Mouse (Mus musculus) heart, postnatal 10 days (tissue): Measurements from ENCODE around the gene Dlk2. TPM values are rescaled to one million over a fixed set of nuclear protein-coding genes. Genes with fewer than 3 reads are reported as not detected.

ENCODE experiments used
- DNase-seq, 2 experiments: peaks; one replicate each; pipeline ENCODE4 v3.0.0; 2021
- intact Hi-C: fragments of 180-260 bp; cut with DNase I; formaldehyde crosslinking; loops from one replicate; pipeline ENCODE4 v1.15.1; 2025
- total RNA-seq, 2 experiments: library from RNA; stranded (reverse); gene quantifications; 2 replicates each; pipeline ENCODE4 v1.2.3; 2021

The Dlk2 gene
- 1 to 10 TPM in 1 of 2 experiments, under 1 TPM in 1; 0.57 to 1.0 TPM for total RNA-seq

GRCm38 (mm10) chr17:46297364-46298219, at the start of gene Dlk2:
Gene Dlk2, plus strand, starts transcription at chr17:46297421.
- intact Hi-C loops: loop anchor here (1.0 kb wide), 1 partner anchor 31 kb away; no protein-coding TSS in a partner anchor
- DNase-seq: no peak

GRCm38 (mm10) chr17:46247512-46248188, 49.6 kb upstream of the Dlk2 start, which contains the start of the genes Polr1c and Yipf3:
Gene Polr1c, minus strand, starts transcription at chr17:46248054.
Gene Yipf3, plus strand, starts transcription at chr17:46248080.
- intact Hi-C loops: no loop called here
- DNase-seq: peak; percentile 98

GRCm38 (mm10) chr17:46248189-46248522, 49.1 kb upstream of the Dlk2 start:
- intact Hi-C loops: no loop called here

GRCm38 (mm10) chr17:46251174-46251573, 46.0 kb upstream of the Dlk2 start:
- DNase-seq: peak in 1 of 2 experiments; percentile 14
- intact Hi-C loops: no loop called here

More at GRCm38 (mm10) chr17:46248189-46248522, 49.1 kb upstream of the Dlk2 start:
- DNase-seq: no peak

GRCm38 (mm10) chr17:46252571-46253451, 44.4 kb upstream of the Dlk2 start:
- DNase-seq: peak in 1 of 2 experiments; percentile 65
- intact Hi-C loops: no loop called here

- intact Hi-C loops: no loop called here
- peak; percentile 91 to 94 for DNase-seq
These were observed 43.7 kb upstream of the Dlk2 start, which contains the start of gene Lrrc73 for GRCm38 (mm10) chr17:46253452-46254084. Gene Lrrc73, plus strand, starts transcription at chr17:46253531.

GRCm38 (mm10) chr17:46254106-46254505, 43.1 kb upstream of the Dlk2 start:
- intact Hi-C loops: no loop called here
- peak in 1 of 2 experiments; percentile 43 for DNase-seq

- intact Hi-C loops: no loop called here
- no peak for DNase-seq
These were observed 42.1 kb upstream of the Dlk2 start for GRCm38 (mm10) chr17:46255147-46255546.

- DNase-seq: no peak
- intact Hi-C loops: no loop called here
These were observed 38.8 kb upstream of the Dlk2 start for GRCm38 (mm10) chr17:46258279-46259053.

GRCm38 (mm10) chr17:46259675-46260074, 37.5 kb upstream of the Dlk2 start:
- no peak for DNase-seq
- intact Hi-C loops: no loop called here

GRCm38 (mm10) chr17:46262201-46262694, 35.0 kb upstream of the Dlk2 start:
- DNase-seq: no peak
- intact Hi-C loops: no loop called here

- intact Hi-C loops: loop anchor here (5.0 kb wide), 1 partner anchor 127 kb away; no protein-coding TSS in a partner anchor
- DNase-seq: no peak
These were observed 31.7 kb upstream of the Dlk2 start for GRCm38 (mm10) chr17:46265502-46265901.

GRCm38 (mm10) chr17:46265918-46266618, 31.2 kb upstream of the Dlk2 start:
- DNase-seq: peak; percentile 90 to 94
- intact Hi-C loops: loop anchor here (1.0 to 5.0 kb wide), 2 partner anchors 32 to 126 kb away; no protein-coding TSS in a partner anchor

- DNase-seq: no peak
These were observed 30.2 kb upstream of the Dlk2 start for GRCm38 (mm10) chr17:46266986-46267385.

GRCm38 (mm10) chr17:46267511-46267910, 29.7 kb upstream of the Dlk2 start:
- intact Hi-C loops: loop anchor here (5.0 kb wide), 1 partner anchor 125 kb away; no protein-coding TSS in a partner anchor
- DNase-seq: no peak

More at GRCm38 (mm10) chr17:46266986-46267385, 30.2 kb upstream of the Dlk2 start:
- intact Hi-C loops: loop anchor here (1.0 to 5.0 kb wide), 2 partner anchors 31 to 125 kb away; no protein-coding TSS in a partner anchor

GRCm38 (mm10) chr17:46268026-46268720, 29.0 kb upstream of the Dlk2 start:
- no peak for DNase-seq
- intact Hi-C loops: loop anchor here (5.0 kb wide), 1 partner anchor 124 kb away; no protein-coding TSS in a partner anchor
